Mouse (Mus musculus) ES-E14 (cell line): ENCODE results near the gene Tnr.

Source experiments
- HCFC1 ChIP-seq: IDR thresholded peaks from 2 replicates; pipeline ENCODE4 v1.6.1; 2012; ENCODE audit warnings: low read length, inconsistent platforms, borderline replicate concordance; ENCODE audit not compliant: insufficient read depth
- ZC3H11A ChIP-seq: IDR thresholded peaks from 2 replicates; pipeline ENCODE4 v1.6.1; 2012; ENCODE audit warnings: low read depth, mild to moderate bottlenecking, inconsistent platforms, low read length, borderline replicate concordance

- no peak for TF ChIP-seq ZC3H11A
- no peak for TF ChIP-seq HCFC1
Measured at GRCm38 (mm10) chr1:159660620-159661501, 137.3 kb downstream of the Tnr start.
